Mouse (Mus musculus) c-Kit-positive CD71-positive TER-119-positive erythroid progenitor cells, embryonic 14.5 days (primary cell): ENCODE data around the gene Vezt.

Experiments used
- DNase-seq: peaks from one replicate; pipeline ENCODE4 v3.0.0-alpha.2; 2013; ENCODE audit warnings: low spot score

Vezt gene

DNA sequence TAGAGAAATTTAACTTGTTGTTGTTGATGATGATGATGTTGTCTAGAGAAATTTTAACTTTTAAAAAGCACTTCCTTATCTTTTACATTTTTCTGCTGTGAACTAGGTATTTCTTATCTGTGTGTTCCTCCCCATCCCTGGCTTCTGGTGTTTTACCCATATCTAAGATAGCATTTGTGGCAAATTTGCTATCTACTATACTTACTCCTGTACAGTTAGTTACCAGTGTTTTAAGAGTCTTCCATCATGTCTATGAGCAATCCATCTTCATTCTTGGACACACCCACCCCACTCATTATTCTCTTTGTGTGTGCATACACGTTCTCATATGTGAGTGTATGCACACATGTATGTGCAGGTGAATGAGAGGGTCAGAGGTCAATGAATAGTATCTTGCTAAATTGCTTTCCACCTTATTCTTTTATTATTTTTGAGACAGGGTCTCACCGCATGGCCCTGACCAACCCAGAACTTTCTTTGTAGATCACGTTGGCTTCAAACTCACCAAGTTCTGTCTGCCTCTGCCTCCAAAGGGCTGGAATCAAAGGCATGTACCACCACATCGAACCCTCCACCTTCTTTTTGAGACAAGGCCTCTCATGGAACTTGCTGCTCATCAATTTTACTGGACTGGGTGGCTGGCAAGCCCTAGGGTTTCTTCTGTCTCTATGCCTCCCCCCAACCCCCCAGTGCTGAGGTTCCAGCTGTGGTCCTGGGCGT, 123.3 kb downstream of the Vezt start:
- DNase-seq, result no peak

DNA sequence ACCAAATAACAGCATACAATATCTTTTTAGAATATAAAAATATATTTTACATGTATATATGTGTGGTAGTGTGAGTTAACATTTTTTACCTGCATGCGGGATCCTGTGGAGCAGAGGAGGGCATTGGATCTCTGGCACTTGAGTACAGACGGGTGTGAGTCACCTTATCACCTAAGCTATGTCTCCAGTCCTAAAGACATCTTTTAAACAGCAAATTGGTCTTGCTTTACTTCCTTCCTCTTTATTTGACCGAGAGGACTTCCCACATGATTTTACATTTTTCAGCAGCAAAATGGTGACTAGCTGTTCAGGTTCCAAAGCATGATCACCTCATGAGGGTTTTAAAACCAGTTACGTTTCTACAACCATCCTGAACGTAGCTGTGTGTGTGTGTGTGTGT, 124.3 kb downstream of the Vezt start:
- DNase-seq, result no peak

DNA sequence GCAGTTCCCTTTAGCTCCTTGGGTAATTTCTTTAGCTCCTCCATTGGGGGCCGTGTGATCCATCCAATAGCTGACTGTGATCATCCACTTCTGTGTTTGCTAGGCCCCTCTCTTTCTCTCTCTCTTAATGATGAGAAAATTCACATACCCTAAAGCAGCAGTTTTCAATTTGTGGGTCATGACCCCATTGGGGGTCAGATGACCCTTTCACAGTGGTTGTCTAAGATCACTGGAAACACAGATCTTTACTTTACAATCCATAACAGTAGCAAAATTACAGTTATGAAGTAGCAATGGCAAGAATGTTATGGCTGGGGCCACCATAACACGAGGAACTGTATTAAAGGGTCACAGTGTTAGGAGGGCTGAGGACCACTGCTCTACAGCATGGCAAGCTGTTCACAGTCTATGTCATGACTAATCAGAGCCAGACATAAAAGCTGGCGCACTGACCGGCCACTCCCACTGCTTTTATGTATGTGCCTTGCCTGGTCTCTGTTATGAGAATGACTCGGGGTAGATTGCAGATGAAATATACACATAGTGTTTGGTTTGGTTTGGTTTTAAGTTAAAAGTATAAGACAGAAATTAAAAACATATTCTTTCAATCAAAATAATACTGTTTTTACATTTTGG, 125.7 kb downstream of the Vezt start:
- no peak for DNase-seq

DNA sequence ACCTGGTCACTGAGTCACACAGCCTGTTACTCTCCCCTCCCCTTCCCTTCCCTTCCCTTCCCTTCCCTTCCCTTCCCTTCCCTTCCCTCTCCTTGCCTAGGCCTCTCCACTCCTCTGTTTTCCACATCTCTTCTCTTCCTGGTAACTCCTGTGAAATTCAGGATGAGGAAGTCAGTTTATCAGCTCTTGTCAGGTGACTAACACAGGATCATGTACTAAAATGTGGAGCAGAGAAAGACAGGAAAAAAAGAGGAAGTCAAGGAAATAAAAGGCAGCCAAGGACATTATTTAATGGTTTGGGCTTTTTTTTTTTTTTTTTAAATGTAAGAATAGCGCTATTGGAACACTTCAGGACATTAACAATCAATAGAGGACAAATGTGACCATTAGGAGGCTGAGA, 126.6 kb downstream of the Vezt start:
- DNase-seq, result no peak

GRCm38 (mm10) chr10:93908540-93908939, 127.1 kb downstream of the Vezt start:
- no peak for DNase-seq

- no peak for DNase-seq
Measured at GRCm38 (mm10) chr10:93907376-93907775, 128.2 kb downstream of the Vezt start.

GRCm38 (mm10) chr10:93899907-93900306, 135.7 kb downstream of the Vezt start:
- DNase-seq, result no peak

DNA sequence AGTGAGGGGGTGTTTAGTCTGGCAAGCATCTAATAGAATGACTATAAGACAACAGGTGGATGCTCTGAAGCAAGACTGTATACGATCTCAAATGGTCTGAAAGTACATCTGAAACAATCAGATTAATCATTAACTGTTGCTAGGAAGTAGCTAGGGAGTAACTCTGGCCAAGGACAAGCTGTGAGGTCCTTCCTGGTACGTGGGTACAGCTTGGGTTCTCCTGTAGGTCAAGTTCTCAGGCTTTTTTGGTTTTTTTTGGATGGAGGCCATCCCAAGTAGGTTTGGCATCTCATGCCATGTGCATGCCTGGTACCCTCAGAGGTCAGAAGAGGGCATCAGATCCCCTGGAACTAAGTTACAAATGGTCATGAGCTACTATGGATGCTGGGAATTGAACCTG, 136.3 kb downstream of the Vezt start:
- DNase-seq, result no peak

- no peak for DNase-seq
Measured at GRCm38 (mm10) chr10:93897043-93897646, 138.5 kb downstream of the Vezt start, which contains the start of gene Metap2. Gene Metap2, minus strand, starts transcription at chr10:93897093.

GRCm38 (mm10) chr10:93892551-93892950, 143.1 kb downstream of the Vezt start:
- no peak for DNase-seq

GRCm38 (mm10) chr10:93891031-93891430, 144.6 kb downstream of the Vezt start:
- DNase-seq, result peak; percentile 80

DNA sequence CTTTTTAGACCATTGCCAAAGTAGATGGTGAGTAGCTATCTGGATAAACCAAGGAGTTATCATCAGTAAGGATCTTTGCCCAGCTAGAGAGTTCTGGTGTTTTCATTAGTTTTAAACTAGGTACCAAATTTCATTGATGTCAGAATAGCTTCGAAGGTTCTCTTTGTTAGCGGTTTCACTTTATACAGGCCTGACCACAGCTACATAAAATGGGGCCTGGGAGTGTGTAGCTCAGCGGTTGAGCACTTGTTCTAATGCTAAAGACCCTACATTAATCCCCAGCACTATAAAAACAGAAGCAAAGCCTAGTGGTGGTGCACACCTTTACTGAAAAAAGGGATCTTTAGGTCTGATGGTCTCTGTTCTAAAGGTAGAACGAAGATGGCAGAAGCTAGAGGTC, 145.1 kb downstream of the Vezt start:
- DNase-seq, result no peak

DNA sequence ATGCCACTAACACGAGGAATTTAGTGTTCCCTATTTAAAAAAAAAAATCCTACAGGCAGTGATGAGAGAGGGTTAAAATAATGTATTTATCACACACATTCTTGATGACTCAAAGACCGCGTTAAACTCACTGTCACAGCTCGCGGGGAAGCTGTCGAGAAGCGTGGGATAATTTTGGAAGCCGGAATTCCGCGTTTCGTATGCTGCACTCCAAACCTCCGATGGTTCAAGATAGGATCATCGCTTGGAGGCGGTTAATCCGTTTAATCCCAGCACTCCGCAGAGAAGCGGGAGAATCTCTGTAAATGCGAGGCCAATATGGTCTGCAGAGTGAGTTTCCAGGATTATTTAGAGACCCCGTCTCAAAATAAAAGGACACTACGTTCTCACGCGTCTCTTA, 145.6 kb downstream of the Vezt start:
- DNase-seq, result no peak

- peak; percentile 84 for DNase-seq
Measured at GRCm38 (mm10) chr10:93889579-93889950, 146.1 kb downstream of the Vezt start.
